Mouse (Mus musculus) heart, postnatal 25 days (tissue): ENCODE data around the gene Ppy. TPM values are rescaled to one million over a fixed set of nuclear protein-coding genes. Genes with fewer than 3 reads are reported as not detected.
A peak's percentile ranks its signal among the peaks of the same experiment; 100 is the strongest.

Experiments
- DNase-seq: peaks from one replicate; pipeline ENCODE4 v3.0.0; 2022; ENCODE audit warnings: low spot score
- intact Hi-C: fragments of 180-260 bp; cut with DNase I; formaldehyde crosslinking; loops from one replicate; pipeline ENCODE4 v1.15.1; 2025
- total RNA-seq, 2 experiments: library from RNA; stranded (reverse); gene quantifications; 2 replicates each; pipeline ENCODE4 v1.2.3; 2021

Gene Ppy
- total RNA-seq, 2 experiments from 2014 or later: not detected

DNA sequence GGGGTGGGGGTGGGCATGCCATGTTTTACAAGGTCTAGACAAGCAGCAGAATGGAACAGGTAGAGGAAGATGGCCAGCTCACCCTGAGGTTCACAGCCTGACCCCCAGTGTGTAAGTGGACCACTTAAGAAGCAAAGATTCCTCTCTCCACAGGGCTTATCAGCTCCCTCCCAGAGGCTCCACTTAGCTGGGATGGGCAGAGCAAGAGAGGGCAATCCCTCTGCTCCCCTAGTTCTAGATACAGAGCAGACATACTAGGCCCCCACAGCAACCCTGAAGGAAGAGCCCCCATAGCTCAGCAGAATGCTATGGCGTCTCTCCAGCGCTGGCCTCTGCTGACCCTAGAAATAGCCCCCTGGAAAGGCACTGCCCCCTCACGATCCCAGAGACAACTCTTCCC is 5.4 kb downstream of the Ppy start:
- DNase-seq: no peak
- intact Hi-C loops: no loop called here

DNA sequence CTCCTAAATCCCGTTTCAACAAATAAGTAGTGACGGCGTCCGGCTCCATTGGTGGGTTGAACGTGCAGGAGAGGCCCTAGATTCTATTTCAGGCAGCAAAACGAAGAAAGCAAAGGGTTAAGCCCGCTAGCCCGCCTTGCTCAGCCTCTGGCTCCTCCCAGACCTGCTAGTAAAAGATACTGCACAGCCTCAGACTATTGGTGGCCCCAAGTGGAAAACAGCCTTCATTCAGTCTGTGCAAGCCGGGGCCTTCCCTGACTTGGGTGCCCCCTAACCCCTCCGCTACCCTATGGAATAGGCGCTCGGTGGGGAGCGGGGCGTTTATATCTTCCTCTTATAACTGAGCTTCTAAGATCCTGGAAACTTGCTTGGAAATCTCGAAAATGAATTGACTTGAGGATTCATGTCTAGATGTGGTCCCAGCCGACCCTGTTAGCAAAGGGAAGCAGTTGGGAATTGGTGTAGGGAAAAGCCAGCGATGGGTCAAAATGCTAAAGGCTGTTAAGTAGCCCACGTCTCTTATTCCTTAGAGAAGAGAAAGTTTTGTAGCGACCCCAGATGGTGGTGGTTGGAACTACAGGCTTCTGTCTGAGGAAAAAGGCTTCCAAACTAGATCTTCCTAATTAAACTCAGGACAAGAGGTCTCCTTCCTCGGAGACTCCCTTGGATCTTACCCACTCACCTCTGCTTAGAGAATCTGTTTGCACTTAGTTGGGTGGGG is 11.9 kb downstream of the Ppy start:
- intact Hi-C loops: loop anchor here (2.0 kb wide), 1 partner anchor 28 kb away; no protein-coding TSS in a partner anchor
- DNase-seq: no peak

DNA sequence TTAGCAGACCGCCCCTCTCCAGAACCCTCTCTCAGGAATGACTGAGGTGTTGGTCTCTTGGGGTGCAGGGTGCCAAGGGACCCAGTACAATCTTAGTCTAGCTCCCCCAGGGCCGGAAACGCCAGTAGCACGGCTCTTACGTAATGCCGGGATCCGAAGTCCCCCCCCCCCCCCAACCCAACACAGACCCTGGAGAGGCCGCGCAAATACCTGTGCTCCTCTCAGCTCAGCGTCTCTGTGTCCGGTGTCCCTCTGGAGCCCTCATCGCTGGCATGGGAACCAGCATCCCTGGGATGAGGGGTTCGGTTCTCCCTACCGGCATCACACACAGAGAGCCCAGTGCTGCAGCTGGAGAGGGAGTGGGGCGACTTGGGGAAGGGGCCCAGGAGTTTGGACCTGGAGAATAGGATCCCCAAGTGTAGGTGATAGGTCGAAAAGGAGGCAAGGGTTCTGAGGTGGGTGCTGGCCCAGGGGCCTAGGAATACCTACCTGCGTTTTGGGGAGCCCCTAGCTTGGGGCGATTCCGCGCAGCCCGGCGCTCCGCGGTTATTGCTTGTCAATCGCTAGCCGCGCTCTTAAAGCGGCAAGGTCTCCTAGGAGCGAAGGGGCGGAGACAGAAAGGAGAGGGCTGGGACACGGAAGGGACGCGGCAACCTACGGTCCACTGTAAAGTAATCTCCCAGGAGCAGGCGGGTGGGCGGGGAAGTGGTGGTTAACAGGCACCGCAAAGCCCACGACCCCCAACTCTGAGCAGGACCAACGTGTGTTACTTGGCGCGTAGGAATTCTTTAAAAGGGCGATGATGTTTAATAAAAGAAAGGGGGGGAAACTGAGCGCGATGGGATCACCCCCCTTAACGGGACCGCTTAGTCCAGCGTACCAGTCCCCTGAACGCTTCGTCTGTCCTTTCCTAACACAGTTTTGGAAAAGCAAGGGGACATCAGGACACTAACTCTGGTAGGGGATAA is 12.9 kb downstream of the Ppy start, which contains the start of gene Mpp2:
Mpp2 (minus strand) TSS at position 585 of the 968 bp plus-strand sequence.
- peak; percentile 39 for DNase-seq
- intact Hi-C loops: loop anchor here (2.0 kb wide), 1 partner anchor 27 kb away; no protein-coding TSS in a partner anchor

- peak; percentile 41 for DNase-seq
- intact Hi-C loops: no loop called here
Measured at GRCm38 (mm10) chr11:102087081-102087751, 13.9 kb downstream of the Ppy start.

DNA sequence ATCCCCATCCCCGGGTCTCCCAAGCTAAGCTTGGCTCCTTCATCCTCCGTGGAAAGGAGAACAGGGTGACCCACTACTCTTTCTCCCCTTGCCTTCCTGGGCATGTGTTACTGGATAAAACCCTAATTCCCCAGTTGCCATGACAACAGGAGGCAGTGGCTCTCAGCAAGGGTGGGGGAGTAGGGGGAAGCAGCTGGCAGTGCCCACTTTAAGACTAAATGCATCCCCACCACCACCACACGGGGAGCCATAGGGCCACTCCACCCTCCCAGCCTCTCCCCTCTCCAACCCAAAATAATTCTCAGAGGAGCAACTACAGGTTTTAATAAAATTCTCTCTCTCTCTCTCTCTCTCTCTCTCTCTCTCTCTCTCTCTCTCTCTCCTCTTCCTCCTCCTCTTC is 14.8 kb downstream of the Ppy start:
- intact Hi-C loops: no loop called here
- no peak for DNase-seq

- DNase-seq: no peak
- intact Hi-C loops: no loop called here
Measured at GRCm38 (mm10) chr11:102084159-102084558, 17.0 kb downstream of the Ppy start.

GRCm38 (mm10) chr11:102083193-102083592 is 17.9 kb downstream of the Ppy start:
- intact Hi-C loops: no loop called here
- DNase-seq: no peak

- DNase-seq: peak; percentile 42
- intact Hi-C loops: no loop called here
Measured at GRCm38 (mm10) chr11:102082322-102082721, 18.8 kb downstream of the Ppy start.

DNA sequence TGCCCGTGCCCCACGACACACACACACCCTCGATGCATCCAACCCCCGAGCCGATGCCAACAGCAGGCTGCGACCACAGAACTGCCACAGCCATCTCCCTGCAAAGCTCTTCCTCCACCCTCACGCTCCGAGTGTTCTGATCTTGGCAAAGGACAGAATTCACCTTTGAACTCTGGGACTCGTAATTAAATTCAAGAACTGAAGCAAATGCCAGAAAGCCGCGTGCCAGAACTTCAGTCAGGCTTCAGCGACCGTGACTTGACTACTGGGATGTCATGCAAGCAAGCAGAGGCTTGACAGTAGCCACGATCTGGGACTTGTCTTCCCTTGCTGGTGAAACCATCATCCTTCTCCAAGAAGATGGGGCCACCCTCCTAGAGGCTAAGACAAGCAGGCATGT is 27.4 kb downstream of the Ppy start:
- intact Hi-C loops: no loop called here
- no peak for DNase-seq

DNA sequence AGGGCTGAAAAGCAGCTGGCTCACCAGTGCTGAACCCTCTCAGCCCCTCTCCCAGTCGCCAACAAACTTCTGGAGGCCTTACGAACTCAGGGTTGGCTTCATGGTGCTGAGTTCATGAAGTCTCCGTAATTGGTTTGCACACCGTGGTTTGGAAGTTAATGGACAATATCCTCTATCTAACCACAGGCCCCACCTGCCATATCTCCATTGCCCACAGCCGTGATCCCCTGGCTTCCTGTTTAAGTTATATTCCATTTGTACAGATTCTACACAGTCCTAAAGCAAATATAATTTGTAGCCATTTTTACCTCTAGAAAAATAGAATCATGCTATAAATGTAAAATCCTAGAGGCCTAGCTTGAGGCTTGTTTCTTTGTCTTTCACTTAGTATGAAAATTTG is 28.4 kb downstream of the Ppy start:
- intact Hi-C loops: no loop called here
- DNase-seq: no peak

DNA sequence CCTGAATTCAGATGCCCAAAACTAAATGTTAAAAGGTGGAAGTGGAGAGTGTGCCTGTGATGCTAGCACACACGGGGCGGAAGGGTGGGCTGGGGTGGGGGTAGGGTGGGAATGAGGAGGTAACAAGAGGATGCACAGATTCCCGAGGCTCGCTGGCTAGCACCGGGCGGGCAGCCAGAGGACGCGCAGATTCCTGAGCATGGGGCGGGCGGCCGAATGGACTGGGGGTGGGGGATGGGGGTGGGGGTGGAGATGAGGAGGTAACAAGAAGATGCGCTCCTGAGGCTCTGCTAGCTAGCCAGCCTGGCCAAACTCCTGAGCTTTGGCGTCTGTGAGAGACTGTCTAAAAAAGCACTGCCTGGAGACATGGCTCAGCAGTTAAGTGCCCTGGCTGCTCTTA is 30.7 kb downstream of the Ppy start:
- intact Hi-C loops: no loop called here
- DNase-seq: no peak

DNA sequence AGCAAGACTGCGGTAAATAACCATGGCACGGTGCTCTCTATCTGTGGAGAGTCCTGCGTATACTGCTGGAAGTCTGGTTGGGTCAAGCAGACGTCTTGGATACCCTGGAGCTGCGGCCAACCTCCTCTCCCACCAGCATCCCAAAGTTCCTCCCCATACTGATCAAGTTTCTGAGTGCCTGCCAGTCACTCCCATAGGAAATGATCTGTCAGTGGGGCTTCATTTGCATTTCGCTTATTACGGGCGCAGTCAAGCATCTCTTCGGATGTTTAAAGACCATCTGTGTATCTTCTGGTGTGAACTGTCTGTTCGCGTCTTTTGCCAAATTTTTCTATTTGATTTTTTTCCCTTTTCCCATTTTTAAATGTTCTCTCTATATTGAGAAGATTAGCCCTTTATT is 31.5 kb downstream of the Ppy start:
- no peak for DNase-seq

GRCm38 (mm10) chr11:102068969-102069368 is 32.1 kb downstream of the Ppy start:
- no peak for DNase-seq

More for the DNA sequence above, 31.5 kb downstream of the Ppy start:
- intact Hi-C loops: no loop called here

DNA sequence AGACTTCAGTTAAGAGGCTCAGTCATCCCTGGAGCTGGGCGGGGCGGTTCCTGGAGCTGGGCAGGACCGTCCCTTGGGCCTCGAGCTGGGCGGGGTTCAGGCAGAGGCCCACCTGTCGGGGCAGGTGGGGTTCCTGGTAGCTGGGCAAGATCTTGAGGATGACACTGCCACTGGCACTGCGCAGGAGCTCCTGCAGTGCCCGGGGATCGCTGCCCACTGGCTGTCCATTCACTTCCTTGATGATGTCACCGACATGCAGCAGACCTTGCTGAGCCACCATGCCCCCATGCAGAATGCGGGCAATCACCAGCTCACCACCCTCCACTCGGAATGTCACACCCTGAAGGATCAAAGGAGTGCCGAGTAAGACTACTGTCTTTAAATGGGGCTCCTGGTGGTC is 38.0 kb downstream of the Ppy start:
- intact Hi-C loops: loop anchor here (5.0 kb wide), 1 partner anchor 39 kb away; the partner anchor contains the start of gene Ppy
- DNase-seq: no peak

More at GRCm38 (mm10) chr11:102068969-102069368, 32.1 kb downstream of the Ppy start:
- intact Hi-C loops: no loop called here

GRCm38 (mm10) chr11:102061941-102062473 is 39.1 kb downstream of the Ppy start:
- DNase-seq: no peak
- intact Hi-C loops: loop anchor here (2.0 to 5.0 kb wide), 3 partner anchors 27 to 77 kb away; partner anchors contain the start of genes Mpp2 and Ppy

GRCm38 (mm10) chr11:102061236-102061940 is 39.7 kb downstream of the Ppy start:
- intact Hi-C loops: loop anchor here (2.0 to 5.0 kb wide), 3 partner anchors 27 to 77 kb away; partner anchors contain the start of genes Mpp2 and Ppy
- DNase-seq: peak; percentile 43

DNA sequence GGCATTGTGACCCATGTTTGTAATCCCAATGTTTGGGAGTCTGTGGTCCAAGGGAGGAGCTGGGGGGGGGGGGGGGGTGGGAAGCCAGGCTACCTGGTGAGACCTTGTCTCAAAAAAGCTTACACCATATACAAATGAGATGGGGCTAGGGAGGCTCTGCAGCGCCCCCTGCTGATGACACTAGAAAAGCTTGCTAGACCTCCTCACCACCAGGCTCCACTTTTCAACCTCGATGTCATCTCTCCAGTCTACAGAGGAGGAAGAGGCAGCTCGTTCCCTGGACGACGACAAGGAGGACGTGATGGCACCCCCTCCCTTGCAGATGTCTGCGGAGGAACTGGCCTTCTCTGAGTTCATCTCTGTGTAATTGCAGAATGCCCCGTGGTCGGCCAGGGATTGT is 47.3 kb downstream of the Ppy start:
- intact Hi-C loops: loop anchor here (10.0 kb wide), 1 partner anchor 139 kb away; no protein-coding TSS in a partner anchor

GRCm38 (mm10) chr11:102053183-102053582 is 47.9 kb downstream of the Ppy start:
- DNase-seq: peak; percentile 56
- intact Hi-C loops: loop anchor here (10.0 kb wide), 1 partner anchor 138 kb away; no protein-coding TSS in a partner anchor

More for the DNA sequence above, 47.3 kb downstream of the Ppy start:
- no peak for DNase-seq

DNA sequence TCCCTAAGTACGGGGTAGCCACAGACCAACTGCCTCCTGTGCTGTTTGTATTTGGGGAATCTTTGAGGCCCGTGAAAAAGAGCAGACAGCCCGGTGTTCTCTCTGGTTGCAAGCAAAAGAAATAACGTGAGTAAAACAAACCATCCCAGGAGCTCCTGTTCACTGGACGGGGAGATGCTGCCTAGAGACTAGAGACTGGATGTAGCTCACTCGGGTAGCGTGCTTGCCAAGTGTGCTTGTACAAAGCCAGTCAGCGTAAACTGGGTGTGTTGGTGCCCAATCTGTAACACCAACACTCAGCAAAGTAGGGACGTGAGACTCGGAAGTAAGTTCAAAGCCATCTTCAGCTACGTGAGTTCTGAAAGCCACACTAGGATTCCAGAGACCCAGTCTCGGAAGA is 48.4 kb downstream of the Ppy start:
- no peak for DNase-seq
- intact Hi-C loops: loop anchor here (10.0 kb wide), 1 partner anchor 138 kb away; no protein-coding TSS in a partner anchor
